Mouse (Mus musculus) cerebellum, adult 18-20 months (tissue): ENCODE results near the gene Rtn4r.
"Not testable (repeated sequence)": the region's sequence is repeated elsewhere in the genome, so short reads cannot be mapped to it uniquely, and the experiment has no call there.

Experiments used
- DNase-seq, 2 experiments: peaks; one replicate each; pipeline ENCODE4 v3.0.0; 2021

Rtn4r gene

DNA sequence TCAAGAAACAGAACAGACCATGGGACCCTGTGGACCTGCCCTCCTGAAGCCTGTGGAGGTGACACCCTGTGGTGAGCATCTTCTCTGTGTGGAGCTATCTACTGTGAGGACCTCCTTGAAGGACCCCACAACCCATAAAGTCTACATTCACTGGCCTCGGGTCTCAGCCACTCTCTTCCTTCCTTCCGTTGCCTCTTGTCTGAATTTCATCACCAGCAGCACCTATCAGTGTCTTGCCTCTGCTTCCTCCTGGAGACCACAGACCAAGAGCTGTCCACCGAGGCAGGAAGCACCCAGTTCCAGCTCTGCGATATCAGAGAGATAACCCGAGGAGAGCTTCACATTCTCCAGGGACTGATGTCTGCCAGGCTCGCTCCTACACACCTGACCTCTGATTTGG, 31.8 kb downstream of the Rtn4r start:
- DNase-seq: no peak

DNA sequence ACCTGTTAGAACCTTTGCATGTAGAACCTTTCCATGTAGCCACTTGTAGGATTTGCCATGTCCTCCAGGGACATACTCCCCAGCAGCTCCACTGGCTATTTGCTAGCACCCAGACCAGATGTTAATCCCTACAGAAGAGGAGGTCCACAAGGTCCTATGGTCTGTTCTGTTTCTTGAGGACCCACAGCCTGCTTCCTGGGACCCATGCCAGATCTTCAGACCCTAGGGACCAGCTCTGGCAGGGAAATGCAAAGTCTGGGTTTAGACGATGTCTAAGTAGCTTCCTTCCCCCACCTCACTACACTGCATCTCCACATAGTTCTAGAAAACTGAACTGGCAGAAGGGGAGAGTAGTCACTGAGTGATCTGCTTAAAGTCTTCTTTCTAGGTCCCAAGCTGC, 32.3 kb downstream of the Rtn4r start:
- no peak for DNase-seq

DNA sequence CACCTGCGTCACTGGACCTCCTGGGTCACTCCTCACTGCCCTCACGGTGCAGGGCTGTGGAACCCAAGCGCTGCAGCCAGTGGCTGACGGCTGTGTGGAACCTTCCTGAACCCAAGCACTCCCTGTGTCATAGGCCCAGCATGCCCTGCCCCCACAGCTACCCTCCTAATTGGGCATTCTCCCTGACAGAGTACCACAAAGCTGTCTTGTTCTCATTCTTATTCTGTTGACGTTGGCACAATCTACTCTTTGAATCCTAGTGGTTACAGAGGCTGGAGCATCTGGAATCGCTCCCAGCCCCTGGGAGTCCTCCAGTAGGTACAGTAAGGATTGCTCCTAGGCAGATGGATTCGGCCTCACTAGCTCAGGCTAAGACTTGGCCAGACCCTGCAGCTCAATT, 33.1 kb downstream of the Rtn4r start:
- no peak for DNase-seq

DNA sequence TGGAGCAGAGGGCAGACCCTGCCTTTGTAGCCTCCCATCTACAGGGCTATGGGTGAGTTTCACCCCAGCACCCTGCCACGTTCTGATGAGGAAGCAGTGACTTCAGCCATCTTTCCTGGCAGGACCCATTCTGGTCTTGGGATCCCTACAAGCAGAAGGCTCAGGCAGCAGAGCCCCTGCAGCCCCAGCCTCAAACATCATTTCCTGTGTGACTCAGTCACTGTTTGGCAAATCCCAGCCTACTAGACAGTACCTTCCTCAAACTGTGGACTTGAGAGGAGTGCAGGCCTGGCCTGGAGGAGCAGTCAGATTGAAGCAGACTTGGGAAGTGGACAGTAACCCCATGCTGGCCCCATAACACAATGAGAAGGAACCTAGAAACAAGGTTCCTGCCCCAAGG, 33.7 kb downstream of the Rtn4r start:
- DNase-seq: no peak

DNA sequence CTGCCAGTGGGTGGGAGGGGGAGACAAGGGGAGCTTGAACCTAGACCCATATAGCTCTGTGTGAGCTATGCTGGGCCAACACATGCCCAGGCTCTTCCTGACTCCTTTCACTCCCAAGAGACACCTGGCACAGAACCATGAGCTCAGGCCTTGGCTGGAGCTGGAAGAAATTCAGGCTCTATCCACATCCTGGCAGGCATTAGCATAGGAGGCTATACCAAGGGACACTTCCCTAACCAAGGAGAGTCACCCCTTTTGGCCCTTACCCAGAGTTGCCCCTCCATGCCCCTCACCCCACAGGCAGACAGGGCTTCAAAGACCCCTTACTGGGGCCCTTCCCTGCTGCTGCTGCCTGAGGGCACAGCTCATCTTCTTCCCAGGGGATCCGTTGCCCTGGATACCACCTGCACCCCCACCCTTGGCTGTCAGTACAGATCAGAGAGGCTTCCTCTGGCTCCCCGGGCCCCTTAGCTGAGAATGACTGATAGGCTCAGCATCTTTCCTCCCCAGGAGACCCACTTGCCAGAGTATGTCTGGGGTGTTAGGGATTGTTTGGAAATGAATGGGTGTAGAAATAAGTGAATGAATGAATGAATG, 37.3 kb downstream of the Rtn4r start:
- peak; percentile 33 to 45 for DNase-seq

DNA sequence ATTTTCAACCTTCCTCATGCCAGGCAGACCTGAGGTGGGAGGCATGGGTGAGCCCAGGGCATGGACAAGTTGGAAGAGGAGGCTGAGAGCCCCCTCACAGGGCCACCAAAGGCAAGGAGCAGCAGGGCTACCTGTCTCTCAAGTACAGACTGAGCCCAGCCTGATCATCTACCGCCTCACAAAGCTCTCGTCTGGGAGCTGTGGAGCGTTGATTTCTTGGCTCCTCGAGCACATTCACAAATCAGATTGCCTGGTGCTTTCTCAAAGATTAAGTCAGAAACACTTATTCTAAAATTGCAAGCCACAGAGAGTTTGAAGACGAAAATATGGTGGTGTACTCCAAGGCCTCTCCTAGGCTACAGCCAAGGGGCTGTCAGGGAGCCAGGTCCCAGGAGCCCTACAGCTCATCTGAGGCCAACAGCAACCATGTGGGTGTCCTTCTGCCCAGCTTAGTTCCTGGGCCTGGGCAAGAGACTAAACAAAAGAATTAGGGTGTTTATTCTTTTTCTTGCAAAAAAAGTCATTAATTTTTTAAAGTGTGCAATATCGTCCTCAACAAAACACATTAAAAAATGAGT, 39.3 kb downstream of the Rtn4r start:
- DNase-seq: peak in 1 of 2 experiments; percentile 19

DNA sequence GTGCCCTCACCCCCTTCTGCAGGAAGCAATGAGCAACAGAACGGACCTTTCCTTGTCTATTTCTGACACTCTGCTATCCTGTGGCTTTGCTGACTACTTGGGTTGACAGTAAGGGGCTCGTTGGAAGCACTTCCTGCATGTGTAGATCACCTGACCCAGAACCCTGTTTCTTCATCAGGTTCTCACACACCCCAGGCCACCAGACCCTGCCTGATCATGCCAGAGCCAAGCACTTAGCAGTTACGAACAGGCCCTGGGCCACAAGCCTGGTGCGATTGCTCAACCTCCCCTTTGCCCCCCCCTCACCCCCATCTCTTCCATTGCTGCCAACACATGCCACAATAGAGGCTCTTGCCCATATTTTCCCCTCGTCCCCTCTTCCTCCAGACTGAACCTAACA, 41.7 kb downstream of the Rtn4r start:
- no peak for DNase-seq

DNA sequence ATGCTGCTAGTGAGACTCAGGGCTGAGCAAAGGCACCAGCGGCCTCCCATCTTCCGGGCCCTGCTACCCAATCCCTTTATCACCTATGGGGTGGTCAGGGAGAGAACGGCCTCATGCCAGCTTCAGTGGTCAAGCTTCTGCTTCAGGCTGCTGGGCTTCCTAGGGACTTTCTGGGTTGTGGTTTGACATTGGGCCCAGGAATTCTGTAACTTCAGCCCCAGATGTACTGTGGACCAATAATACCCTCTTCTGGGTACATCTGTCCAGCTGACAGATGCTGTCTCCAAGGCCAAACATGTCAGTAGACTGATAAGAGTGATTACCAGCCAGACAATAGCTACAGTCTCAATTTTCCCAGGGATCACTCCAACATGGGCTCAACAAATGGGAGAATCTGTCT, 42.3 kb downstream of the Rtn4r start:
- no peak for DNase-seq

DNA sequence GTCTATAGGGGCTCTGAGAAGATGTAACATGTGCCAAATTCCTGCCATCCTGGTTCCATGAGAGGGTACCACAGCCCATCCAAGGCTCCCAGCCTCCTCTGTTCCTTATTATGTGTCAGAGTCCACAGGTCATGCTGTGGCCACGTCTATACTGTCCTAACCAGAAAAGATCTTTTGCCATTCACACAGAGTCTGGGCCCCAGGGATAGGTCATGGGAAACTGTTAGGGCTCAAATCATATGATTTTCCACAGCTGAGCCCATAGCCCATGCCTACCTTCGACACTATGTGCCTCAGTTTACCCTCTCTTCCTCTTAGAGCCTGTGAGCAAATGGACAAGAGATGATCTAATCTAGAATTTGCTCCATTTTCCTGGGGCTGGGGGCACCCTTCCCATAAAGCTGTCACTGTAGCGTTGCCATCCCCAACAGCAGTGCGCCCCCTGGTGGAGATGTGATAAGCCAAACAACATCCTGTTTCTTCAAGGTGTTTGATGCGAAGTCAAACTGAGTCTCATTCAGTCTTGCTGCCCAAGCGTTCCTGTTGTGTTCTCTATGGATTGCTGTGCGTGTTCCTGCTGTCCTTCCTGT, 44.9 kb downstream of the Rtn4r start:
- DNase-seq: peak; percentile 89 to 93

DNA sequence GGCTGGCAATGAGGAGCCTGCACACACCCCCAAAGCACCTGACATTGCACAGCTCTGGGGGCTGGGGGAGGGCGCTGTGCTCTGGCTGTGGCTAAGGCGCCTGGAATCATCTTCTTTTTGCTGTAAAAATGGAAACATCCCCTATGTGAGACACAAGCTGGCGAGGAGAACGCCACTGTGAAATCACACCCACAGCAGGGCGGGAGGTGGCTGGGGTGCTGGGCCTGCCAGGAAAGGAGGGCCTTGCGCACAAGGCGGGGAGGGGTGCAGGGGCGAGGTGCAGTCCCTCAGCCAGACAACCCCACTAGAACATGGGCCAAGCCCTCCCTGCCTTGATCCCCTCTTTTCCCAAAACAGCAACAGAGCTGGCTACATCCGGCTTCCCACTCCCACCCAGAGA, 45.8 kb downstream of the Rtn4r start:
- DNase-seq: no peak

DNA sequence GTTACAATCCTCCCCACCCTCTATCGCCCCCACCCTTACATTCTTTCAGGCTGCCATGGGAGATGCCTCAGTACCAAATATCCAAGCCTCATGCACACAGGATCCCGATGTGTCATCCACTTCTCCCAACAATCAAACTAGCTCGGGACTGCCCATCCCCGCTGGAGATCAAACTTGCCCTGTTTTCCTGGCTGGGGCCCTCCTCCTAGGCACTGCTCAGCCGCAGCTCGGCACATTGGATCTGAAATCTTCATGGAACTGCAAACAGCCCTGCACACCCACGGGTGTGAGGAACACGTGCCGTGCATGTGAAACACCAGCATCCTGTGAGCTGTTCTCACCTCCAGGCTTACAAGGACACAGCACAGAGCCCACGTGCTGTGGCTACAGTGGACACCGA, 46.3 kb downstream of the Rtn4r start:
- no peak for DNase-seq

DNA sequence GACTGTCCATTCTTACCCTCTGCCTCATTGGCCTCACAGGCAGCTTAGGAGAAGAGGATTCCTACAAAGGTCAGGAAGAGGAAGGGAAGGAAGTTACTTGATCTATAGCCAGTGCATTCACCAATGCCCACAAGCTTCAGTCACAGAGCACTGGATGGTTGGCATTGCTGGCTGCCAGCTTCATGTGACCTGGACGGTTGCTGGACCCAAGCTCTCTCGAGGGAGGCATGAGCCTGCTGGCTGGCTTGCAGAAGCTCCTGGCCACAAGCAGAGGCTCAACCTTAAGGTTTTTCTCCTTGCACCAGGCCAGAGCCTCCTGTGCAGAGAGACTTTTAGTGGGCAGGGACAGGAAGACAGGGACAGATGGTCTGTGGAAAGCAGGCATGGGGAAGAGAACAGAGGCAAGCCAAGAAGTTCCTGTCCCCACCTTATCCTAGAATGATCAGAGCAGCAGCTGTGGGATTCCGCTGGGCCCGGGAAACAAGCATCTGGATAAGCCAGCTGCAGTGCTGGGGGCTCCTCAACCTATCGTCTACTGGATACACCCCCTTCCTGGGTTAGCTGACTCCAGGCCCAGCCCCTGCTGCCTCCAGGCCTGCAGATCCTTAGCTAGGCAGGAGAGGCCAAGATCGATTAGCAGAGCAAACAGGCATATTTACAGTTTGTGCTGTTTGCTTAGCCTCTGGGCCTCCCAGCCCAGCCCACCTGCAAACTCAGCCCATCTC, 48.5 kb downstream of the Rtn4r start:
- peak; percentile 43 to 48 for DNase-seq

DNA sequence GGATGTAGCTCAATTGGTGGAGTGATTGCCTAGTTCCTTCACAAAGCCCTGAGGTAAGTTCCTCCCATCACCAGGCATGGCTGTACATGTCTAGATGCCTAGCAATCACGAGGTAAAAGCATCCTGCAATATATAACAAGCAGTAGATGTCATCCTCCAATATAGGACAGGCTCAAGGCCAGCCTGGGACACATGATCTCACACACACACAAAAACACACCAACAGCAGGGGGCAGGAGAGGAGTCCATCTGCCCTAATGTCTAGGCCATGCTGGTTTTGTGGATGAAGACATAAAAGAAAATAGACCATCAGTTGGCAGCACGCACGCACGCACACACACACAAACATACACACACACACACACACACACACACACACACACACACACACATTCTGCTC, 49.3 kb downstream of the Rtn4r start:
- DNase-seq: peak in 1 of 2 experiments; percentile 38

DNA sequence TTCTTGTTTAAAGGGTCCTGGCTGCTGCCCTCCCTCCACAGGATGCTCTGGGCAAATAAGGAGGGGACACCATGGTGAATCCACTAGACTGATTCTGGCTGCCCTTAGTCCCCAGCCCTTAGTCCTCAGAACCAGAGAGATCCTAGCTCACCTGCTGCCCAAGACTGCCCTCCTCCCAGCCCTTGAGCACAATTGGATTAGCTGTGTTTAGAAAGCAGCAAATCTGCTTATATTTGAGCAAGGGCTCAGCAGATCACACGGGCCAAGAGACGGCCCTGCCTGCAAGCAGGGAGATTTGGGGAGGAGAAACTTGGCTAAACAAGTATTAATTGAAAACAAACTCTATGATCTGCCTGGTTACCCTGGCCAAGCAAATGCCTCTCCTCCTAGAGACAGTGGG, 52.1 kb downstream of the Rtn4r start:
- DNase-seq: no peak

DNA sequence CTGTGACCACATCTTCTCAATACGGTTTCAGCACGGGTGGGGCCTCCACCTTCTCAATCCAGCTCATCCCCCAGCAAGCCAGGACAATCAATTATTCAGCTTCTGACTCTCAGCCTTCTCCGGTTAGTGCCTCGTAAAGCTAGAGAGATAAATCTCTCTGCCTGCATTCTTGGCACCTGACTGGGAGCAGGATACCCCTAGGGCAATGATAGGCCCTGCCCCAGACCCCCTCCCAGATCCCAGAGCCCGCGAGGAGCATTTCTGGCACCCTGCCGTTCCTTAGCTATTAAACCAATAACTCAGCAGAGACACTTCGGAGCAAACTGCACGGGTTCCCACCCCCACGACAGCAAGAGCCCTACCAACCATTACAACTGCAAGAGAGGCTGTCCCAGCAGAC, 54.0 kb downstream of the Rtn4r start:
- no peak for DNase-seq

DNA sequence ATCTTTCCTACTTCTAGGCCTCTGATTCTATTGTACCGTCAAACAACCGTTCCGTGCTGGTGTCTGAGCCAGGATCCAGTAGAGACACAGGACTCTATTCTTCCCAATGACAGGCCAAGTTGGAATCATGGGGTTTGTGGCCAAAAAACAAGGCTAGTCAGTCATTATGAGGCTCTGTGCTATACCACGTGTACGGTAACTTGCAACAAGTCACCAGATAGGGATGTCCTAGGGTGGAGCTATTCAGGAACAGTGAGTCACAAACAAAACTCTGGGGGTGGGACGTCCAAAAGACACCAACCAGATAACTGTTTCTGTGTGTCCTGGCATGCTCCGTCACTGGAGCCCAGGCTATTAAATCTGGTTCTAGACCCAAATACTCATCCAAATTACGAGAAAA, 55.3 kb downstream of the Rtn4r start:
- DNase-seq: no peak

DNA sequence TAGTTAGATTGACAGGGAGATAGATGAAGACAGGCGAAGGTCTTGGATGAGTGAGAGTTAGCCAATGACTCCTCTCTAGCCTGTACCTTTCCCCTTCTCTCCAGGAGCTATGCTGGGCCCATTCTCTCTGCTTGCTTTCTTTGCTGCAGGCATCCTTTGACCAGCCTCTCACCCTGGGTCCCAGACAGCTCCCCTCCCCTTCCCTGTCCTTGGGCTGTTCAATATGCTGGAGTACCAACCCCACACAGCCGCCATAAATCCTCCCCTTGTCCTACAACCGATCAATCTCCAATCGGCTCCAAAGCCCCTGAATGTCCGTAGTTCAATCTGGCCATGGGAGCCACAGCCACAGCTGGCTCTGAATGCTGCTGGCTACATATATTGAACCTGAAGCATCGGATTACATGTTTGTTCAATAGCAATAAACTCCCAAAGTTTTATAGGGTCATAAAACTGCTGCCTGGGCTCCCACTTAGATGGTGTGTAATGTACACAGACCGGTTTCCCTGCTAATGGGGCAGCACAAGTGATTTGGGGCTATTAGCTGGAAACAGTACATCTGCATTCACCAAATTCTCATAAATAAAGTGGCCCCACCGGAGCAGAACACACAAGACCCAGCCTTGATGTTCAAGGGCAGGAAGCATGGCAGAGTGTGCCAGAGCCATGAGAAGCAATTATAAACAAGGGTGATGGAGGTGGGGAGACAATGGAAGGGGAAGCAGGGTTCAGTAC, 58.4 kb downstream of the Rtn4r start:
- DNase-seq: no peak

DNA sequence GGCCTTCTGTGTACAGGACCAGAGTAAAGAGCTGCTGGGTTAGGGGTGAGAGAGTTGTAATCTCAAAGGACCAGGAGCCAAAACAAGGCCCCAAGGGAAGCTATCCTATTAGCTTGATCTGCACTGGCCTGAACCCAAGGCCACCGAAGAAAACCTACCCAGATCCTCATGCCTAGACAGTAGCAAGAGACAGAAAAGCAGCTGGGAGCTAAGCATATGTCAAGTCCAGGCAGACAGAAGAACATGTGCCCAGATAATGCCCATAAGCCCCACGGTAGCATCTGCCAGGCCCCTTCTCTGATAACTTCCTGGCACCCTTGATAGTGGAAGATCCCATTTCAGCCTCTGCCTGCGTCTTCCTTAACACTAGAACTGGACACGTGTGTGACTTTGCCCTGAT, 59.4 kb downstream of the Rtn4r start:
- DNase-seq: no peak

DNA sequence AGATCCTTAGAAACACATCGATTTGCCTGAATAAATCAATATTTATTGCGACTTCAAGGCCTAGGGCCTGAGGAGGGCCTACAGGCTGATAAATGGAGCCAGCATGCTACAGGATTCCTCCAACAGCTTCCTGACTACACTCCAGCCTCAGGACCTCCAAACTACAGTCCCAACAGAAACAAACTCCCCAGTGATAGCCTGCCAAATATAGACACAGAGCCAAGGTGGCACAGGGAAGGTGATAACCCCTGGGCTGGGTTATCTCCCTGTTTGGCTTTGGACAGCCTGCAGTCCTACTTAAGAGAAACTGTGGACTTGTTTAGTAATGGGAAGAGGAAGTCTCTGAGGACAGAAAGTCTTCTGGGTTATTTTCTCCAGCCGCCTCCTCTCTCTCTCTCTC, 59.8 kb downstream of the Rtn4r start:
- no peak for DNase-seq

DNA sequence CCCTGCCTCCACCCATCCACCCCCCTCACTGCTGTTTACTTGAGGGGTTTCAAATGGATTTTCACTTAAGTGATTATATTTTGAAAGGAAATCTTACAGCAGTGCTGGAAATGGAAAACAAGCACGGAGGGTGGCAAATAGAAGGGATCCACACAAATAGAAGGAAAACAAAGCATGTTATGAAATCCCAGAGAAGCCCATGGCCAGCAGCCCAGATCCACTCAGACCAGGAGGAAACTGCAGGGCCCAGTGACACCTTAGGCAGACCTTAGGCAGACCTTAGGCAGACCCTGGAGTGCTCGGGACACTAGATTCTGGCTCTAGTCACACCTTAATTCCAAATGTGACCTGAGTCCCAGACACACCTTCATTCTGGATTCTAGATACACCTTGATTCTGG, 63.6 kb downstream of the Rtn4r start:
- DNase-seq: no peak

DNA sequence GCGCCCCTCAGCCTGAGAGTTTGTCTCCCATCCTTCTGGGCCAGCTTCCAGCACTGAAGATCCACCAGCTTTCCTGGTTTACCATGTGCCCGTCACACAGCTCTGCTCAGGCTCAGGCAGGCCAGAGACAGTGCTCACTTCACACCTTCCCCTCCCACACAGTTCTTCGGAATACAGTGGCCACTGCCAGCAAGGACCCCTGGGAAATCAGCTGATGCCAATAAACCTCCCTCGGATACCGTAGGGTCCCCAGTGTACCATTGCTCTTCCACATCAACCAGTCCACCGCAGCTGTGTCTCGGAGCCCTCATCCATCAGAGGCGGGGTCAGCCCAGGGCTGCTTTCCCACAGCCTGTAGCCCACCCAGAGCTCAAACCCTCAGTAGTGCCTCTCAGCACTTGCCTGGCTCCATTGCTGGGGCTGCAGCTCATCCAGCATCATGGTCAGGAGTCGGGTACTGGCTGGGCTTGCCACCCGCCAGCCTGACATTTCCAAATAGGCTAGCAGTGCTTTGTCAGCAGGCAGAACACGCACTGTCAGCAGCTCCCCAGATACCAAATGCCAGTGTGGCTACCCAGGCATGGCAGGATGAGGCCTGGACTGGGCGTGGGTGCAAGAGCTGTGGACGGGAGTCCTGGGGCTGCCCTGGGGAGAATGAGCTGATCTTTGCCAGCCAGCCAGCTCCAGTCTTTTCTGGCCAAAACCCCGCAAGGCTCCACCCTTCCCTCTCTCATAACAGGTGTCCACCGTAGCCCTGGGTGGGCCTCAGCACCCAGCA, 67.0 kb downstream of the Rtn4r start:
- no peak for DNase-seq

DNA sequence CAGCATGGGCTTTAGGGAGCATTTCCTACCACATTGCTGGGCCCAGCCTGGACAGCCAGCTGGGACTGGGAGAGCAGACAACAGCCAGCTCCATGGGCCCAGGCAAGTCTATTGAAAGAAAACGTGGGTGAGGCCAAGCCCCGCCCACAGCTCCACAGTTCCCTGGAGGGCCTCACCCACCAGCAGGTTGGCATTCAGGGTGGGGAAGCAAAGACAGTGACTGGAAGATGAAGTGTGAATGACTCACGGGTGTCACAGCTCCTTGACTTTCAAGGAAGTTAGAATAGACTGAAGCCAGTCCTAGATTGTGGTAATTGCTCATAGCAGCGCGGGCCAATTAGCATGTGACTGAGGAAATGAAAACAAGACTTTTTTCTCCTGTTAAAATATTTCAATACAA, 67.6 kb downstream of the Rtn4r start:
- DNase-seq: no peak

DNA sequence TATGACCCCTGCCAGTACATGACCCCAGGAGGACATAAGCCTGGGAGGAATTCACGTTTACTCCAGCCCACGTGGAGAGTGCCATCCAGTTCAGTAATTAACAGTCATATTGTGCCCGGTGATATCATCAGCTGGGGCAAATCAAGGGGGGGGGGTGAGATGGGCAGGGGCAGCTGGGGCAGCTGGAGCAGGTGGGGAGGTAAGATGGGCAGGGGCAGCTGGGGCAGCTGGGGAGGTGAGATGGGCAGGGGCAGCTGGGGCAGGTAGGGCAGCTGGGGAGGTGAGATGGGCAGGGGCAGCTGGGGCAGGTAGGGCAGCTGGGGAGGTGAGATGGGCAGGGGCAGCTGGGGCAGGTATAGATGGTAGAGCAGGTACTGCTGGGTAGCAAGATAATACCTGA, 68.1 kb downstream of the Rtn4r start:
- DNase-seq: not testable (repeated sequence)
